Mouse (Mus musculus) E14TG2a.4 (cell line): Measurements from ENCODE around the gene Srxn1.

Source experiments
- H3K27me3 ChIP-seq: 2 replicates; pipeline ENCODE4 v1.6.1; 2014; ENCODE audit warnings: low read length, control low read depth; ENCODE audit not compliant: insufficient read depth
- H3K36me3 ChIP-seq: 2 replicates; pipeline ENCODE4 v1.6.1; 2014; ENCODE audit warnings: low read length, control low read depth; ENCODE audit not compliant: insufficient read depth
- H3K4me1 ChIP-seq: replicated peaks from 2 replicates; pipeline ENCODE4 v1.6.1; 2014; ENCODE audit warnings: low read depth, low read length, control low read depth
- H3K4me3 ChIP-seq: replicated peaks from 2 replicates; pipeline ENCODE4 v1.5.1; 2014; ENCODE audit warnings: mild to moderate bottlenecking, low read length
- H3K9me3 ChIP-seq: 2 replicates; pipeline ENCODE4 v1.6.1; 2014; ENCODE audit warnings: low read length, control low read depth
- CTCF ChIP-seq: conservative IDR thresholded peaks from 2 replicates; pipeline ENCODE4 v1.5.1; 2014; ENCODE audit warnings: low read length
- NANOG ChIP-seq: IDR thresholded peaks from 2 replicates; pipeline ENCODE4 v1.6.1; 2014; ENCODE audit warnings: borderline replicate concordance, low read length, mixed read lengths
- POU5F1 ChIP-seq: IDR thresholded peaks from 2 replicates; pipeline ENCODE4 v1.6.1; 2014; ENCODE audit warnings: low read length, borderline replicate concordance

The Srxn1 gene

GRCm38 (mm10) chr2:152141491-152141890 is 36.2 kb downstream of the Srxn1 start:
- Histone ChIP-seq H3K9me3 (no peaks in the 10 kb centered on the region), H3K27me3 (peaks cover 23% of the 10 kb centered on the region), H3K4me1 (peaks cover 70% of the 10 kb centered on the region), H3K4me3 (peak overlapping the region; percentile 57), H3K36me3 (peaks cover 21% of the 10 kb centered on the region)
- TF ChIP-seq CTCF (no peak), NANOG (no peak), POU5F1 (no peak)

DNA sequence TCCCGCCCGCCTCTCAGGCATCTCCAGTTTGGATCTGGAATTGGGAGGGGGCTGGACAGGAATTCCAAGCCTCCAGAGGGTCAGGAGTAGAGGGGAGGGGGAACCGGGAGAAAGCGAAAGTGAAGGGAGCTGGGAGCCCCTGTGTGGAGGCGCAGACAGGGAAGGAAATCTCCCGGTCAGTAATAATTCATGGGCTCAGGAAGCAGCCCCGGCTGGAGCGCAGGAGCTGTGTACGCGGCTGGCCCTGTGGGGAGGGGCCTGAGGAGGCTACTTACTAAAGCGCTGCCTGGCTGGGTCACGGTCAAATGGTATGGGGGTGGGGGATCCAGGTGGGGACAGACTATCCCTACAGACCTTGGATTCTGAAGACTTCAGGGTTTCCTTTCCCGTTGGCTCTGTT is 36.7 kb downstream of the Srxn1 start:
- H3K9me3 ChIP-seq = no peaks in the 10 kb centered on the region
- H3K27me3 ChIP-seq = peaks cover 23% of the 10 kb centered on the region
- peak overlapping the region; percentile 57 for H3K4me3 ChIP-seq
- peaks cover 76% of the 10 kb centered on the region for H3K4me1 ChIP-seq
- TF ChIP-seq NANOG (no peak), CTCF (no peak), POU5F1 (no peak)
- peaks cover 27% of the 10 kb centered on the region for H3K36me3 ChIP-seq

DNA sequence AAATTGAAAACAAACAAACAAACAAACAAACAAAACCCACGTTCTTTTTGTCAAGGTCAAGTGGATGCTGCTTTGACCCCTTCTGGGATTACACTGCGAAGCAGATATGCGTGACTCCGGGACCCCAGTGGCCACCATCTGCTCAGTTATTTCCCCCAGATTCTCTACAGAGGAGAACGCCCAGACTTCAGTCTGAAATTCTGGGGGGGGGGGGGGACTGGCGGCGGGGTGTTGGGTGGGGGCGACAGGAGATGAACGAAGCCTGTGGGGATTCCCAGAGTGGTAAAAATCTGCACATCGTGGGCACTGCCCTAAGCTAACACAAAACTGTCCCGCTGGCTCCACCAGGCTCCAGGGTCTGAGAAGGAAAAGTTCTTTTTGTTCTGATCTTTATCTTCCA is 37.3 kb downstream of the Srxn1 start:
- no peak for TF ChIP-seq CTCF
- TF ChIP-seq NANOG = no peak
- TF ChIP-seq POU5F1 = no peak
- Histone ChIP-seq H3K36me3 (peaks cover 32% of the 10 kb centered on the region), H3K9me3 (no peaks in the 10 kb centered on the region), H3K4me1 (peaks cover 81% of the 10 kb centered on the region), H3K4me3 (peak overlapping the region; percentile 92), H3K27me3 (peaks cover 23% of the 10 kb centered on the region)

DNA sequence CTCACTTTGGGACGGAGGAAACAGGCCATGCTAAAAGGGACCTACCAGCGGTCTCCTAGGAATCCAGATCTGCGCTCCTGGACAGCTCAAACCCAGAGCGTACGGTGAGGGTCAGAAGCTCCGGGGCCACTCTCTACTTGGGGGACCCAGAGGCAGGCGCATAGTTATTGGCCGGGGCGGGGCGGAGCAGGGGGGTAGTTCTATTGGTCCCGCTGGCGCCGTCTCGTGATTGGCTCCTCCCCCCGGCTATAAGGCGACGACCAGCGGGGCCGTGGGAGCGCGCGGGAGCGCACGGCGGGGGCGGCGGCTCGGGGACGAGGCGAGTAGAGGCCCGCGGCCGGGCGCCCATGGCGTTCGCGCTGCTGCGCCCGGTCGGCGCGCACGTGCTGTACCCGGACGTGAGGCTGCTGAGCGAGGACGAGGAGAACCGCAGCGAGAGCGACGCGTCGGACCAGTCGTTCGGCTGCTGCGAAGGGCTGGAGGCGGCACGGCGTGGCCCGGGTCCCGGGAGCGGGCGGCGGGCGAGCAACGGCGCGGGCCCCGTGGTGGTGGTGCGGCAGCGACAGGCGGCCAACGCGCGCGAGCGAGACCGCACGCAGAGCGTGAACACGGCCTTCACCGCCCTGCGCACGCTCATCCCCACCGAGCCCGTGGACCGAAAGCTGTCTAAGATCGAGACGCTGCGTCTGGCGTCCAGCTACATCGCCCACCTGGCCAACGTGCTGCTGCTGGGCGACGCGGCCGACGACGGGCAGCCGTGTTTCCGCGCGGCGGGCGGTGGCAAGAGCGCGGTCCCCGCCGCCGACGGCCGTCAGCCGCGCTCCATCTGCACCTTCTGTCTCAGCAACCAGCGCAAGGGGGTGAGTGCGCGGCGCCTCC is 38.2 kb downstream of the Srxn1 start, which contains the start of gene Tcf15:
Gene Tcf15, plus strand, starts transcription at position 283 of the 879 bp plus-strand sequence.
- Histone ChIP-seq H3K27me3 (peaks cover 18% of the 10 kb centered on the region), H3K9me3 (no peaks in the 10 kb centered on the region), H3K36me3 (peaks cover 41% of the 10 kb centered on the region), H3K4me1 (peaks cover 82% of the 10 kb centered on the region), H3K4me3 (peak within 1 kb of the TSS; percentile 92)
- no peak for TF ChIP-seq NANOG
- no peak for TF ChIP-seq POU5F1
- no peak for TF ChIP-seq CTCF

DNA sequence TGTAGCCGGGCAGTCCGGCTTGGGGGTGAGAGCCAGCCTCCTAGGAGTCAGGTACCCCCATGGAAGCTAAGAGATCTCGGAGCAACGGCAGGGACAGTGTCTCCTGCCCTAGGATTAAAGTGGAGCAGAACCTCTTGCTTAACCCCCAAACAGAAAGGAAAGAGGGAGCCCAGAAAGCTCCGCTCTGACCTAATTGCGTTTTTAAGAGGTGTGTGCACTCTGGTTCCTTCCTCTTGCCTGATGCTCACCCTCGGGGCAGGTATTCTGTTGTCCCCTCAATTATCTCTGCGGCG is 38.8 kb downstream of the Srxn1 start:
- Histone ChIP-seq H3K9me3 (no peaks in the 10 kb centered on the region), H3K27me3 (peaks cover 18% of the 10 kb centered on the region), H3K4me3 (peak overlapping the region; percentile 92), H3K36me3 (peaks cover 47% of the 10 kb centered on the region), H3K4me1 (peaks cover 88% of the 10 kb centered on the region)
- no peak for TF ChIP-seq POU5F1
- TF ChIP-seq NANOG = no peak
- no peak for TF ChIP-seq CTCF

DNA sequence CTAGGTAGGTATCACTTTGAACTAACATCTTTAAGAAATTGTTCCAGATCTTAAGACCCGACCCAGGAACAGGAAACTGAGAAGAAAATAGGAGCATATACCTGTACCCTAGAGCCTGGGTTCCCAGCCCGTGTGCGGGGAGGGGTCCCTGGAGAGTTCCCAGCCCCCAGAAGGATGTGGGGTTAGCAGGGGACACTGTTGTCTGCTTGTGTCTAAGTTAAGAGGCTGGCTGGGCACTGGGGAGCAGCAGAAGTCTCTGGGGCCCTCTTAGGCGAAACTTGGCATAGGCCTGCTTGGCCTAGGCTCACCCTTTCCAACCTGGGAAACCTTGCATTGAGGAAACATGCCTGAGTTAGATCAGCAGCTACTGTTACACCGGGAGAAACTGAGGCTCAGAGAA is 39.2 kb downstream of the Srxn1 start:
- no peak for TF ChIP-seq POU5F1
- TF ChIP-seq CTCF = no peak
- TF ChIP-seq NANOG = no peak
- H3K9me3 ChIP-seq = no peaks in the 10 kb centered on the region
- H3K4me1 ChIP-seq = peaks cover 88% of the 10 kb centered on the region
- peak overlapping the region; percentile 92 for H3K4me3 ChIP-seq
- H3K36me3 ChIP-seq = peaks cover 51% of the 10 kb centered on the region
- peaks cover 14% of the 10 kb centered on the region for H3K27me3 ChIP-seq

DNA sequence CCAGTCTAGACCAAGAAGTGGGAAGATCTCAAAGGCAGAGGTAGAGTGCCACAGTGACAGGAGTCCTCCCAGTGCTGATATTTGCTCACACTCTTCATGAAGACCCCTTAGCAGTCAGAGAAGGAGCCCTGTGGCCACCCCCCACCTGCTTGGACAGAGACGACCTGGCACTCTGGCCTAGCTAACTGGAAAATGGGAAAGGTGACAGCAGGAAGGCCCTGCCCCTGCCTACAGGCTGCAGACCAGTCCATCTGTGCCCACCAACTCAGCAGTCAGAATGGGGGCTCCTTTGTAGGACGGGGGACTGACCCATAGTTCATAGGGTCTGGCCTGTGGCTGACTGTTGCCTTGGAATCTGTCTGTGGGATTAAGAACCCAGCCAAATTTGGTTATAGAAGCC is 40.4 kb downstream of the Srxn1 start:
- Histone ChIP-seq H3K9me3 (no peaks in the 10 kb centered on the region), H3K4me3 (peak overlapping the region; percentile 92), H3K36me3 (peaks cover 54% of the 10 kb centered on the region), H3K27me3 (peaks cover 9% of the 10 kb centered on the region), H3K4me1 (peaks cover 91% of the 10 kb centered on the region)
- TF ChIP-seq CTCF (no peak), NANOG (no peak), POU5F1 (no peak)

DNA sequence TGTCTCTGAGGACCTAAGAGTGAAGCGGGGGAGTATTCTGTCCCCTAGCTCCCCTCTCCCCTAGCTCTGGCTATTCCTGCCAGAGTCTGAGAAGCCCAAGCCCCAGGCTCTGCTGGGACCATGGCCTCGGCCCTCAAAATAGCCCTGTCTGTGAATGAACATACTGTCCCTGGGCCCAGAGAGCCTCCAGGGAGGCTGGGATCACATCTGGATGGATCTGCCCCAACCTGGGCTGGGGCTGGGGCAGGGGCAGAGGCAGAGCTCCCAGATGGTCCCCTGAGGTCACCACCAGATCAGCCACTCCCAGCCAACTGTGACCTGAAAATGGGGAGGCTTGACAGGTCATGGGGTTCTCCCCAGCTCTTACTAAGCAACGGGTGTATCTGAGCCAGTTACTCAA is 41.8 kb downstream of the Srxn1 start:
- TF ChIP-seq CTCF (no peak), NANOG (no peak), POU5F1 (no peak)
- Histone ChIP-seq H3K36me3 (peaks cover 57% of the 10 kb centered on the region), H3K4me1 (peaks cover 92% of the 10 kb centered on the region), H3K9me3 (no peaks in the 10 kb centered on the region), H3K27me3 (peaks cover 8% of the 10 kb centered on the region), H3K4me3 (peak overlapping the region; percentile 92)

- no peak for TF ChIP-seq POU5F1
- TF ChIP-seq CTCF = no peak
- no peak for TF ChIP-seq NANOG
- peaks cover 57% of the 10 kb centered on the region for H3K36me3 ChIP-seq
- no peaks in the 10 kb centered on the region for H3K9me3 ChIP-seq
- peaks cover 8% of the 10 kb centered on the region for H3K27me3 ChIP-seq
- no peak overlapping the region for H3K4me3 ChIP-seq
- H3K4me1 ChIP-seq = peaks cover 92% of the 10 kb centered on the region
These were observed 43.4 kb downstream of the Srxn1 start for GRCm38 (mm10) chr2:152148675-152149074.
